Mouse (Mus musculus): Measurements from ENCODE around the gene Usp2. TPM values are rescaled to one million over a fixed set of nuclear protein-coding genes. Genes with fewer than 3 reads are reported as not detected.

The Usp2 gene
- total and polyA plus RNA-seq, 3 experiments, result 2.1 to 2.3 (median 2.2) TPM

GRCm38 (mm10) chr9:44031946-44032345 is 34.9 kb upstream of the Usp2 start:
- dilution Hi-C loops (cut with MboI; ENCODE audit: extremely low pct_ligation_motif_present, extremely low pct_unique_long_range_greater_than_20kb, low sequenced_read_pairs), result no loop called here
- no peaks in the 10 kb centered on the region for H3K4me1 ChIP-seq (ENCODE audit: control insufficient read depth in 1 of 2, insufficient read depth in 2 of 2)
- peaks cover 26% of the 10 kb centered on the region for H3K27me3 ChIP-seq (replicated peaks)
- H3K9ac ChIP-seq (ENCODE audit: insufficient read depth, low read depth), result no peak overlapping the region
- H3K27ac ChIP-seq (ENCODE audit: insufficient read depth, low read depth), result no peak overlapping the region
- H3K9me3 ChIP-seq (replicated peaks; ENCODE audit: low read length), result peaks cover 6% of the 10 kb centered on the region
- in situ Hi-C loops (cut with MboI; ENCODE audit: low pct_ligation_motif_present, low pct_unique_long_range_greater_than_20kb, low sequenced_read_pairs), result no loop called here
- H3K4me3 ChIP-seq (replicated peaks in 1 of 3; ENCODE audit: low read depth in 2 of 3, low read length in 2 of 3, poor library complexity in 1 of 3), result no peak overlapping the region
- no peaks in the 10 kb centered on the region for H3K79me2 ChIP-seq (replicated peaks; ENCODE audit: control insufficient read depth, extremely low read depth, insufficient read depth, poor library complexity, severe bottlenecking)
- no peak for DNase-seq (ENCODE audit: extremely low read depth)
- no peak for TF ChIP-seq CHD2 (IDR thresholded peaks at IDR 0.05; ENCODE audit: low read length)
- TF ChIP-seq NRF1 (IDR thresholded peaks at IDR 0.05; ENCODE audit: low read depth, low read length), result no peak
- TF ChIP-seq RAD21 (IDR thresholded peaks at IDR 0.05; ENCODE audit: low read depth, low read length), result no peak
- no peak for TF ChIP-seq MAZ (IDR thresholded peaks at IDR 0.05; ENCODE audit: low read depth, low read length)
- TF ChIP-seq USF2 (conservative IDR thresholded peaks at IDR 0.05; ENCODE audit: low read depth, low read length), result no peak
- TF ChIP-seq ELF1 (IDR thresholded peaks at IDR 0.05; ENCODE audit: low read depth, low read length), result no peak
- no peaks in the 10 kb centered on the region for H3K36me3 ChIP-seq (replicated peaks in 1 of 2; ENCODE audit: control insufficient read depth in 1 of 2, insufficient read depth in 1 of 2, low read length in 1 of 2)
- no peak overlapping the region for H3K4me2 ChIP-seq (ENCODE audit: insufficient read depth, low read depth, poor library complexity, severe bottlenecking)

- peaks cover 15% of the 10 kb centered on the region for H3K9me3 ChIP-seq (replicated peaks; ENCODE audit: low read length)
- peaks cover 20% of the 10 kb centered on the region for H3K27me3 ChIP-seq (replicated peaks)
- H3K4me2 ChIP-seq (ENCODE audit: insufficient read depth, low read depth, poor library complexity, severe bottlenecking), result no peak overlapping the region
- H3K36me3 ChIP-seq (replicated peaks in 1 of 2; ENCODE audit: control insufficient read depth in 1 of 2, insufficient read depth in 1 of 2, low read length in 1 of 2), result no peaks in the 10 kb centered on the region
- H3K27ac ChIP-seq (ENCODE audit: insufficient read depth, low read depth), result no peak overlapping the region
- in situ Hi-C loops (cut with MboI; ENCODE audit: low pct_ligation_motif_present, low pct_unique_long_range_greater_than_20kb, low sequenced_read_pairs) (no loop called here), dilution Hi-C loops (cut with MboI; ENCODE audit: extremely low pct_ligation_motif_present, extremely low pct_unique_long_range_greater_than_20kb, low sequenced_read_pairs) (no loop called here)
- TF ChIP-seq MXI1 (IDR thresholded peaks at IDR 0.05; ENCODE audit: low read depth, low read length), result no peak
- TF ChIP-seq MAZ (IDR thresholded peaks at IDR 0.05; ENCODE audit: low read depth, low read length), result no peak
- TF ChIP-seq POLR2AphosphoS2 (IDR thresholded peaks at IDR 0.05; ENCODE audit: low read depth, low read length), result no peak
- TF ChIP-seq RCOR1 (conservative IDR thresholded peaks at IDR 0.05; ENCODE audit: low read depth, low read length), result no peak
- TF ChIP-seq MAFK (IDR thresholded peaks at IDR 0.05; ENCODE audit: insufficient replicate concordance, low read length), result no peak
- TF ChIP-seq E2F4 (IDR thresholded peaks at IDR 0.05; ENCODE audit: insufficient replicate concordance, low read depth, low read length), result no peak
- TF ChIP-seq MEF2A (IDR thresholded peaks at IDR 0.05; ENCODE audit: borderline replicate concordance, low read depth, low read length), result no peak
- no peak for TF ChIP-seq USF1 (IDR thresholded peaks at IDR 0.05; ENCODE audit: low read depth, low read length)
- no peak for TF ChIP-seq ZKSCAN1 (IDR thresholded peaks at IDR 0.05; ENCODE audit: borderline replicate concordance, low read depth, low read length)
- TF ChIP-seq SMC3 (IDR thresholded peaks at IDR 0.05; ENCODE audit: low read depth, low read length), result no peak
- TF ChIP-seq ELF1 (IDR thresholded peaks at IDR 0.05; ENCODE audit: low read depth, low read length), result no peak
- TF ChIP-seq USF2 (conservative IDR thresholded peaks at IDR 0.05; ENCODE audit: low read depth, low read length), result no peak
- TF ChIP-seq TCF12 (IDR thresholded peaks at IDR 0.05; ENCODE audit: low read depth, low read length), result no peak
- no peak for TF ChIP-seq CHD1 (IDR thresholded peaks at IDR 0.05; ENCODE audit: low read depth, low read length)
- no peak for TF ChIP-seq RAD21 (IDR thresholded peaks at IDR 0.05; ENCODE audit: low read depth, low read length)
- TF ChIP-seq ZMIZ1 (IDR thresholded peaks at IDR 0.05; ENCODE audit: low read depth, low read length), result no peak
- TF ChIP-seq MYC (IDR thresholded peaks at IDR 0.05; ENCODE audit: low read depth, low read length), result no peak
- TF ChIP-seq JUND (conservative IDR thresholded peaks at IDR 0.05; ENCODE audit: low read depth, low read length), result no peak
- TF ChIP-seq CHD2 (IDR thresholded peaks at IDR 0.05; ENCODE audit: low read length), result no peak
- DNase-seq (ENCODE audit: extremely low read depth), result no peak
- no peaks in the 10 kb centered on the region for H3K4me1 ChIP-seq (ENCODE audit: control insufficient read depth in 1 of 2, insufficient read depth in 2 of 2)
- no peak overlapping the region for H3K9ac ChIP-seq (ENCODE audit: insufficient read depth, low read depth)
- H3K4me3 ChIP-seq (replicated peaks in 1 of 3; ENCODE audit: low read depth in 2 of 3, low read length in 2 of 3, poor library complexity in 1 of 3), result no peak overlapping the region
- H3K79me2 ChIP-seq (replicated peaks; ENCODE audit: control insufficient read depth, extremely low read depth, insufficient read depth, poor library complexity, severe bottlenecking), result no peaks in the 10 kb centered on the region
Measured at GRCm38 (mm10) chr9:44033317-44033716, 33.5 kb upstream of the Usp2 start.

All from CH12.LX (cell line).